Mouse (Mus musculus): Measurements from ENCODE around the gene Zfp276. TPM values are rescaled to one million over a fixed set of nuclear protein-coding genes. Genes with fewer than 3 reads are reported as not detected.

Zfp276 gene
- polyA plus RNA-seq, 1 experiment from 2014 or later: 15.5 TPM

Other genes with a start within 250 kb of the Zfp276 start
- 63.3 and 68.2 TPM in 2 replicates for gene Ankrd11, start 211.9 kb upstream of the Zfp276 start, polyA plus RNA-seq (2014; fragmentation: Nextera tagmentation; extraction: Ambion mirVana)
- gene Spg7, start 191.3 kb upstream of the Zfp276 start, polyA plus RNA-seq (2014; fragmentation: Nextera tagmentation; extraction: Ambion mirVana): 64.5 and 64.7 TPM in 2 replicates
- 1,025 and 1,098 TPM in 2 replicates for gene Rpl13, start 151.8 kb upstream of the Zfp276 start, polyA plus RNA-seq (2014; fragmentation: Nextera tagmentation; extraction: Ambion mirVana)
- 0.08 and 0.14 TPM in 2 replicates for gene Cpne7, start 136.8 kb upstream of the Zfp276 start, polyA plus RNA-seq (2014; fragmentation: Nextera tagmentation; extraction: Ambion mirVana)
- 4.3 and 6.0 TPM in 2 replicates for gene Sult5a1, start 95.9 kb upstream of the Zfp276 start, polyA plus RNA-seq (2014; fragmentation: Nextera tagmentation; extraction: Ambion mirVana)
- 4.0 and 4.2 TPM in 2 replicates for gene Dpep1, start 68.0 kb upstream of the Zfp276 start, polyA plus RNA-seq (2014; fragmentation: Nextera tagmentation; extraction: Ambion mirVana)
- gene Chmp1a, start 41.4 kb upstream of the Zfp276 start, polyA plus RNA-seq (2014; fragmentation: Nextera tagmentation; extraction: Ambion mirVana): 71.2 and 77.7 TPM in 2 replicates
- 3.7 TPM in 2 replicates for gene Spata33, start 41.4 kb upstream of the Zfp276 start, polyA plus RNA-seq (2014; fragmentation: Nextera tagmentation; extraction: Ambion mirVana)
- gene Cdk10, start 29.4 kb upstream of the Zfp276 start, polyA plus RNA-seq (2014; fragmentation: Nextera tagmentation; extraction: Ambion mirVana): 17.1 and 20.7 TPM in 2 replicates
- gene Spata2l, start 18.0 kb upstream of the Zfp276 start, polyA plus RNA-seq (2014; fragmentation: Nextera tagmentation; extraction: Ambion mirVana): 1.9 and 2.8 TPM in 2 replicates
- gene Vps9d1, start 153 bp downstream of the Zfp276 start, polyA plus RNA-seq (2014; fragmentation: Nextera tagmentation; extraction: Ambion mirVana): 20.5 and 21.1 TPM in 2 replicates
- 16.5 and 19.4 TPM in 2 replicates for gene Fanca, start 64.4 kb downstream of the Zfp276 start, polyA plus RNA-seq (2014; fragmentation: Nextera tagmentation; extraction: Ambion mirVana)
- 0.77 and 0.85 TPM in 2 replicates for gene Spire2, start 78.5 kb downstream of the Zfp276 start, polyA plus RNA-seq (2014; fragmentation: Nextera tagmentation; extraction: Ambion mirVana)
- 149 and 163 TPM in 2 replicates for gene Tcf25, start 119.6 kb downstream of the Zfp276 start, polyA plus RNA-seq (2014; fragmentation: Nextera tagmentation; extraction: Ambion mirVana)
- gene Mc1r, start 152.9 kb downstream of the Zfp276 start, polyA plus RNA-seq (2014; fragmentation: Nextera tagmentation; extraction: Ambion mirVana): 0.07 TPM in 1 of 2 replicates, not detected in the other
- 1.5 and 6.1 TPM in 2 replicates for gene Tubb3, start 157.2 kb downstream of the Zfp276 start, polyA plus RNA-seq (2014; fragmentation: Nextera tagmentation; extraction: Ambion mirVana)
- gene Def8, start 169.3 kb downstream of the Zfp276 start, polyA plus RNA-seq (2014; fragmentation: Nextera tagmentation; extraction: Ambion mirVana): 31.7 and 32.4 TPM in 2 replicates
- gene Afg3l1, start 223.7 kb downstream of the Zfp276 start, polyA plus RNA-seq (2014; fragmentation: Nextera tagmentation; extraction: Ambion mirVana): 27.0 and 29.9 TPM in 2 replicates